Mouse (Mus musculus) T-helper 2 cell (primary cell): ENCODE data around the gene Cst13.

ENCODE experiments used
- in situ Hi-C: fragments of 300-600 bp; cut with MboI, MseI; formaldehyde crosslinking; loops from one replicate; pipeline ENCODE4 v1.15.1; 2025; ENCODE audit warnings: high pct_unique_total_duplicates

Gene Cst13

GRCm38 (mm10) chr2:148874617-148875334 lies 54.9 kb downstream of the Cst13 start:
- in situ Hi-C loops: no loop called here

GRCm38 (mm10) chr2:148875335-148875811 lies 55.5 kb downstream of the Cst13 start, which contains the start of gene Cst3:
Gene Cst3, minus strand, starts transcription at chr2:148875692.
- in situ Hi-C loops: no loop called here

GRCm38 (mm10) chr2:148877016-148877770 lies 57.3 kb downstream of the Cst13 start:
- in situ Hi-C loops: no loop called here

- in situ Hi-C loops: no loop called here
Observed at GRCm38 (mm10) chr2:148878641-148879130, 58.8 kb downstream of the Cst13 start.

GRCm38 (mm10) chr2:148879199-148879598 lies 59.3 kb downstream of the Cst13 start:
- in situ Hi-C loops: no loop called here
